In genomic region chr5:114916777-114917176, GRCm38 (mm10) we compare ENCODE assay signal across 27 mouse cellular contexts. TPM values are rescaled to one million over a fixed set of nuclear protein-coding genes. Genes with fewer than 3 reads are reported as not detected.
DNase-seq lines count a peak whose midpoint lies in the region; ATAC-seq and TF ChIP-seq lines count a peak whose summit lies in the region.
"Had no signal": no experiment of that assay in that cellular context is flagged by ENCODE, and none has a peak within 500 bp of the region (broad histone marks: within the 10 kb centered on the region; RNA-seq: fewer than 3 reads in every experiment).

No protein-coding gene starts in this region.

- TF ChIP-seq CTCF in lung, postnatal 0 days (IDR thresholded peaks at IDR 0.05) = no peak

- H3K27ac ChIP-seq in lung, postnatal 0 days (ENCODE audit: low read length) = no peak overlapping the region
- H3K27ac ChIP-seq: forebrain, embryonic 13.5 days; hindbrain, embryonic 10.5 days; liver, embryonic 15.5 days had no signal

- H3K36me3 ChIP-seq in lung, postnatal 0 days (ENCODE audit: insufficient read depth, low read length) = no peaks in the 10 kb centered on the region
- H3K36me3 ChIP-seq: hindbrain, embryonic 10.5 days; liver, embryonic 15.5 days had no signal

- no peak for ATAC-seq in lung, postnatal 0 days
- ATAC-seq in common myeloid progenitor, adult 5-6 weeks (replicated peaks; ENCODE audit: low read depth, poor library complexity, severe bottlenecking) = peak; percentile 39; the same call in 1 of the 2 replicates
- ATAC-seq in megakaryocyte, adult 5-6 weeks (ENCODE audit: poor library complexity, severe bottlenecking) = peak; percentile 78
- ATAC-seq: forebrain, embryonic 13.5 days had no signal

- no peaks in the 10 kb centered on the region for H3K4me1 ChIP-seq in lung, postnatal 0 days (ENCODE audit: insufficient read depth, low read depth, low read length)
- H3K4me1 ChIP-seq: forebrain, embryonic 13.5 days had no signal

- TF ChIP-seq EP300 in lung, postnatal 0 days (IDR thresholded peaks at IDR 0.05) = no peak

- peak; percentile 30 for DNase-seq in lung, postnatal 36 days
- no peak for DNase-seq in lung, postnatal 0 days (ENCODE audit: low spot score)
- DNase-seq in thymus, adult 18-20 months = no peak
- DNase-seq in left cerebral cortex, postnatal 25 days (ENCODE audit: low spot score in 2 of 2) = no peak
- DNase-seq in retina, embryonic 14.5 days (ENCODE audit: low spot score) = no peak
- DNase-seq: adrenal gland, postnatal 14 days; cerebellum, adult 2 months; gastrocnemius, postnatal 10 days; kidney, adult 18-20 months; kidney, postnatal 10 days; midbrain, embryonic 14.5 days had no signal

- no peaks in the 10 kb centered on the region for H3K9me3 ChIP-seq in lung, postnatal 0 days (ENCODE audit: low read length)
- H3K9me3 ChIP-seq: forebrain, embryonic 13.5 days; G1E; hindbrain, embryonic 10.5 days; liver, embryonic 15.5 days; megakaryocyte, embryonic 14.5 days had no signal

- no peak overlapping the region for H3K4me3 ChIP-seq in lung, postnatal 0 days (ENCODE audit: low read depth, low read length)
- H3K4me3 ChIP-seq: forebrain, embryonic 13.5 days; hindbrain, embryonic 10.5 days; liver, embryonic 15.5 days; megakaryocyte, embryonic 14.5 days; myocyte had no signal

- H3K4me2 ChIP-seq in lung, postnatal 0 days (replicated peaks; ENCODE audit: low read depth, low read length) = no peak overlapping the region
- H3K4me2 ChIP-seq: forebrain, embryonic 13.5 days; liver, embryonic 15.5 days had no signal

- intact Hi-C loops in left cerebral cortex, postnatal 25 days (cut with DNase I) = no loop called here

- no peaks in the 10 kb centered on the region for H3K27me3 ChIP-seq in lung, postnatal 0 days (replicated peaks; ENCODE audit: insufficient read depth, low read length)
- H3K27me3 ChIP-seq: forebrain, embryonic 13.5 days; liver, embryonic 15.5 days had no signal

- no peak overlapping the region for H3K9ac ChIP-seq in lung, postnatal 0 days (replicated peaks; ENCODE audit: low read depth)
- H3K9ac ChIP-seq: forebrain, embryonic 13.5 days; liver, embryonic 15.5 days had no signal

- 52% methylated on average over 4 of the region's 4 CpGs for WGBS in lung, postnatal 0 days

RNA-seq across cellular contexts. Expression of gene Oasl1, which starts 6.3 kb away (rescaled TPM):
- polyA plus RNA-seq in lung, postnatal 0 days (2015; fragmentation: Nextera tagmentation; extraction: Ambion mirVana) = 0.92 and 1.8 TPM in 2 replicates
- 3.3 and 4.3 TPM in 2 replicates for total RNA-seq in common myeloid progenitor, adult 5-6 weeks (2017)
- total RNA-seq in megakaryocyte, adult 5-6 weeks (2015) = 4.3 and 9.3 TPM in 2 replicates
- 1.3 and 2.4 TPM in 2 replicates for total RNA-seq in megakaryocyte, adult 5-6 weeks (2017)
- under 1 TPM in 1 of 2 experiments, not detected in 1; 0.50 TPM for total RNA-seq in left cerebral cortex, postnatal 25 days (2021)
- total RNA-seq: gastrocnemius, postnatal 10 days; layer of hippocampus, adult 18-20 months; layer of hippocampus, postnatal 25 days; left cerebral cortex, postnatal 10 days had no signal
- polyA plus RNA-seq: hindbrain, embryonic 10.5 days had no signal

RNA-seq across cellular contexts. Expression of gene Oasl2, which starts 20.0 kb away (rescaled TPM):
- 15.7 and 17.3 TPM in 2 replicates for polyA plus RNA-seq in lung, postnatal 0 days (2015; fragmentation: Nextera tagmentation; extraction: Ambion mirVana)
- total RNA-seq in common myeloid progenitor, adult 5-6 weeks (2017) = 9.4 and 10.8 TPM in 2 replicates
- 55.8 and 59.4 TPM in 2 replicates for total RNA-seq in megakaryocyte, adult 5-6 weeks (2015)
- 32.3 TPM in 2 replicates for total RNA-seq in megakaryocyte, adult 5-6 weeks (2017)
- total RNA-seq in left cerebral cortex, postnatal 25 days (2021) = 1 to 10 TPM; 1.1 to 2.6 TPM
- polyA plus RNA-seq: G1E had no signal

RNA-seq across cellular contexts. Expression of gene 2210016L21Rik, which starts 25.2 kb away (rescaled TPM):
- 41.0 and 41.4 TPM in 2 replicates for polyA plus RNA-seq in lung, postnatal 0 days (2015; fragmentation: Nextera tagmentation; extraction: Ambion mirVana)
- total RNA-seq in common myeloid progenitor, adult 5-6 weeks (2017) = 17.3 and 18.3 TPM in 2 replicates
- 6.3 and 10.3 TPM in 2 replicates for total RNA-seq in megakaryocyte, adult 5-6 weeks (2015)
- total RNA-seq in megakaryocyte, adult 5-6 weeks (2017) = 7.3 and 8.1 TPM in 2 replicates
- total RNA-seq in left cerebral cortex, postnatal 25 days (2021) = 100 to 1,000 TPM; 201 to 203 TPM

RNA-seq across cellular contexts. Expression of gene Hnf1a, which starts 54.1 kb away (rescaled TPM):
- polyA plus RNA-seq in lung, postnatal 0 days (2015; fragmentation: Nextera tagmentation; extraction: Ambion mirVana) = not detected in 2 replicates
- total RNA-seq in common myeloid progenitor, adult 5-6 weeks (2017) = not detected in 2 replicates
- total RNA-seq in megakaryocyte, adult 5-6 weeks (2015) = not detected in 2 replicates
- not detected in 2 replicates for total RNA-seq in megakaryocyte, adult 5-6 weeks (2017)
- total RNA-seq in left cerebral cortex, postnatal 25 days (2021) = not detected
- total RNA-seq: gastrocnemius, postnatal 10 days; heart, adult 8-10 months; layer of hippocampus, adult 18-20 months; layer of hippocampus, postnatal 25 days; left cerebral cortex, postnatal 10 days had no signal
- polyA plus RNA-seq: cortical plate, adult 2 months; embryonic facial prominence, embryonic 11.5 days; frontal cortex, adult 2 months; G1E; hindbrain, embryonic 10.5 days; midbrain, embryonic 14.5 days; myocyte had no signal

RNA-seq across cellular contexts. Expression of gene Gm9936, which starts 58.3 kb away (rescaled TPM):
- not detected in 2 replicates for polyA plus RNA-seq in lung, postnatal 0 days (2015; fragmentation: Nextera tagmentation; extraction: Ambion mirVana)
- not detected in 2 replicates for total RNA-seq in common myeloid progenitor, adult 5-6 weeks (2017)
- not detected in 2 replicates for total RNA-seq in megakaryocyte, adult 5-6 weeks (2015)
- not detected in 2 replicates for total RNA-seq in megakaryocyte, adult 5-6 weeks (2017)
- under 1 TPM; 0.85 to 0.87 TPM for total RNA-seq in left cerebral cortex, postnatal 25 days (2021)
- total RNA-seq: adrenal gland, postnatal 14 days; gastrocnemius, postnatal 10 days; heart, adult 8-10 months had no signal
- polyA plus RNA-seq: G1E; heart, embryonic 16.5 days; liver, embryonic 15.5 days had no signal

Comparison
In these comparisons a context has a peak if more than half of its experiments do, and no peak if none do; other contexts are left out.
1. RNA of gene 2210016L21Rik, which starts 25.2 kb away (total RNA-seq): 201 to 203 TPM in left cerebral cortex, postnatal 25 days; 17.3 to 18.3 TPM in common myeloid progenitor, adult 5-6 weeks and 6.3 to 10.3 TPM in megakaryocyte, adult 5-6 weeks; every median in the first group is over 10 times any median in the second.